ENCODE assay signal across 13 mouse cellular contexts in genomic region chr9:57440620-57441019, GRCm38 (mm10). TPM values are rescaled to one million over a fixed set of nuclear protein-coding genes. Genes with fewer than 3 reads are reported as not detected.
A peak's percentile ranks its signal among the peaks of the same experiment; 100 is the strongest.
DNase-seq lines count a peak whose midpoint lies in the region; ATAC-seq and TF ChIP-seq lines count a peak whose summit lies in the region.
"Had no signal": no experiment of that assay in that cellular context is flagged by ENCODE, and none has a peak within 500 bp of the region (broad histone marks: within the 10 kb centered on the region; RNA-seq: fewer than 3 reads in every experiment).

No protein-coding gene starts in this region.

- no peaks in the 10 kb centered on the region for H3K9me3 ChIP-seq in forebrain, postnatal 0 days (ENCODE audit: low read length)
- no peaks in the 10 kb centered on the region for H3K9me3 ChIP-seq in forebrain, embryonic 12.5 days
- H3K9me3 ChIP-seq in midbrain, postnatal 0 days (ENCODE audit: low read length): no peaks in the 10 kb centered on the region
- H3K9me3 ChIP-seq in midbrain, embryonic 14.5 days (ENCODE audit: control insufficient read depth, low read length): no peaks in the 10 kb centered on the region
- no peaks in the 10 kb centered on the region for H3K9me3 ChIP-seq in neural tube, embryonic 14.5 days (ENCODE audit: control insufficient read depth, low read length)
- H3K9me3 ChIP-seq: embryonic facial prominence, embryonic 13.5 days; hindbrain, embryonic 12.5 days; intestine, embryonic 15.5 days; limb, embryonic 13.5 days; stomach, embryonic 15.5 days had no signal

- H3K36me3 ChIP-seq in forebrain, postnatal 0 days (ENCODE audit: insufficient read depth): peaks cover 43% of the 10 kb centered on the region
- peaks cover 26% of the 10 kb centered on the region for H3K36me3 ChIP-seq in forebrain, embryonic 12.5 days (replicated peaks)
- peaks cover 23% of the 10 kb centered on the region for H3K36me3 ChIP-seq in midbrain, postnatal 0 days (ENCODE audit: insufficient read depth, low read length)
- H3K36me3 ChIP-seq in midbrain, embryonic 14.5 days (ENCODE audit: control insufficient read depth, insufficient read depth, low read length): peaks cover 42% of the 10 kb centered on the region
- peaks cover 33% of the 10 kb centered on the region for H3K36me3 ChIP-seq in neural tube, embryonic 14.5 days (ENCODE audit: control insufficient read depth, insufficient read depth, low read length)

- 0 out of 2 replicates have a peak, but pooled peaks cover 6% of the 10 kb centered on the region for H3K4me1 ChIP-seq in forebrain, postnatal 0 days (ENCODE audit: insufficient read depth)
- peaks cover 5% of the 10 kb centered on the region for H3K4me1 ChIP-seq in forebrain, embryonic 12.5 days
- peaks cover 4% of the 10 kb centered on the region; the same call in 1 of the 2 replicates for H3K4me1 ChIP-seq in midbrain, postnatal 0 days (ENCODE audit: insufficient read depth, low read length)
- peaks cover 4% of the 10 kb centered on the region; the same call in 1 of the 2 replicates for H3K4me1 ChIP-seq in midbrain, embryonic 14.5 days (ENCODE audit: control insufficient read depth, insufficient read depth, low read length)
- peaks cover 16% of the 10 kb centered on the region for H3K4me1 ChIP-seq in bone marrow macrophage, adult 2 months (ENCODE audit: control insufficient read depth, insufficient read depth, low read length)
- no peaks in the 10 kb centered on the region for H3K4me1 ChIP-seq in neural tube, embryonic 14.5 days (ENCODE audit: control insufficient read depth, insufficient read depth, low read length)
- H3K4me1 ChIP-seq: stomach, embryonic 15.5 days had no signal

- no peak for TF ChIP-seq POLR2A in bone marrow macrophage, adult 2 months (IDR thresholded peaks at IDR 0.05; ENCODE audit: borderline replicate concordance, low read depth, low read length)

- 0 out of 2 replicates have a peak overlapping the region, but pooled peaks have one; percentile 29 for H3K27ac ChIP-seq in forebrain, postnatal 0 days (ENCODE audit: low read depth, low read length)
- H3K27ac ChIP-seq in forebrain, embryonic 12.5 days: no peak overlapping the region
- peak overlapping the region; percentile 32; the same call in 1 of the 2 replicates for H3K27ac ChIP-seq in midbrain, postnatal 0 days (ENCODE audit: low read depth, low read length)
- no peak overlapping the region for H3K27ac ChIP-seq in midbrain, embryonic 14.5 days (replicated peaks; ENCODE audit: low read depth, low read length)
- peak overlapping the region; percentile 52 for H3K27ac ChIP-seq in bone marrow macrophage, adult 2 months (ENCODE audit: insufficient read depth, low read depth, low read length)
- no peak overlapping the region for H3K27ac ChIP-seq in neural tube, embryonic 14.5 days (ENCODE audit: low read depth, low read length)
- no peak overlapping the region for H3K27ac ChIP-seq in left cerebral cortex, adult 2 months
- H3K27ac ChIP-seq: embryonic facial prominence, embryonic 13.5 days; intestine, embryonic 15.5 days; limb, embryonic 13.5 days; stomach, embryonic 15.5 days had no signal

- no peak overlapping the region for H3K4me2 ChIP-seq in forebrain, postnatal 0 days (ENCODE audit: low read depth)
- H3K4me2 ChIP-seq in forebrain, embryonic 12.5 days: no peak overlapping the region
- no peak overlapping the region for H3K4me2 ChIP-seq in midbrain, postnatal 0 days (ENCODE audit: low read depth, low read length, poor library complexity, severe bottlenecking)
- no peak overlapping the region for H3K4me2 ChIP-seq in midbrain, embryonic 14.5 days (ENCODE audit: low read length)
- H3K4me2 ChIP-seq in neural tube, embryonic 14.5 days (ENCODE audit: low read depth, low read length): no peak overlapping the region

- intact Hi-C loops in left cerebral cortex, adult 2 months (cut with DNase I): no loop called here

- no peak overlapping the region for H3K9ac ChIP-seq in forebrain, postnatal 0 days
- H3K9ac ChIP-seq in forebrain, embryonic 12.5 days: no peak overlapping the region
- no peak overlapping the region for H3K9ac ChIP-seq in midbrain, postnatal 0 days (replicated peaks; ENCODE audit: low read length, poor library complexity, severe bottlenecking)
- H3K9ac ChIP-seq in midbrain, embryonic 14.5 days (replicated peaks; ENCODE audit: low read length): no peak overlapping the region
- no peak overlapping the region for H3K9ac ChIP-seq in neural tube, embryonic 14.5 days (replicated peaks; ENCODE audit: low read depth, low read length)
- H3K9ac ChIP-seq: embryonic facial prominence, embryonic 13.5 days; intestine, embryonic 15.5 days; limb, embryonic 13.5 days; stomach, embryonic 15.5 days had no signal

- no peak for DNase-seq in forebrain, postnatal 0 days
- DNase-seq in midbrain, postnatal 0 days (ENCODE audit: low spot score): no peak
- DNase-seq in midbrain, embryonic 14.5 days: no peak
- DNase-seq in left cerebral cortex, adult 2 months (ENCODE audit: extremely low spot score in 1 of 2, low spot score in 2 of 2): no peak
- DNase-seq in frontal cortex, postnatal 10 days (ENCODE audit: low spot score in 2 of 2): no peak

- 88% methylated on average over 1 of the region's 1 CpGs for WGBS in forebrain, postnatal 0 days
- WGBS in forebrain, embryonic 12.5 days: 86% methylated on average over 1 of the region's 1 CpGs
- 92% methylated on average over 1 of the region's 1 CpGs for WGBS in midbrain, postnatal 0 days
- WGBS in midbrain, embryonic 14.5 days: 97% methylated on average over 1 of the region's 1 CpGs
- WGBS in neural tube, embryonic 14.5 days: 100% methylated on average over 1 of the region's 1 CpGs

- no peak for ATAC-seq in forebrain, postnatal 0 days
- no peak for ATAC-seq in forebrain, embryonic 12.5 days (ENCODE audit: low FRiP score)
- ATAC-seq in midbrain, postnatal 0 days (ENCODE audit: low FRiP score): no peak
- ATAC-seq in midbrain, embryonic 14.5 days (ENCODE audit: low FRiP score, low TSS enrichment): no peak
- peak; percentile 2; the same call in 1 of the 2 replicates for ATAC-seq in neural tube, embryonic 14.5 days (ENCODE audit: low read depth)

- TF ChIP-seq CTCF in forebrain, postnatal 0 days (IDR thresholded peaks at IDR 0.05; ENCODE audit: low read depth): no peak
- no peak for TF ChIP-seq CTCF in midbrain, postnatal 0 days (IDR thresholded peaks at IDR 0.05)
- TF ChIP-seq CTCF in bone marrow macrophage, adult 2 months (IDR thresholded peaks at IDR 0.05; ENCODE audit: low read depth, low read length): no peak
- TF ChIP-seq CTCF in left cerebral cortex, adult 2 months (IDR thresholded peaks at IDR 0.05): no peak

- no peaks in the 10 kb centered on the region for H3K27me3 ChIP-seq in forebrain, postnatal 0 days (ENCODE audit: insufficient read depth, low read length)
- H3K27me3 ChIP-seq in forebrain, embryonic 12.5 days: no peaks in the 10 kb centered on the region
- no peaks in the 10 kb centered on the region for H3K27me3 ChIP-seq in midbrain, postnatal 0 days (ENCODE audit: insufficient read depth, low read length)
- H3K27me3 ChIP-seq in midbrain, embryonic 14.5 days (ENCODE audit: control insufficient read depth, insufficient read depth, low read length): no peaks in the 10 kb centered on the region
- no peaks in the 10 kb centered on the region for H3K27me3 ChIP-seq in neural tube, embryonic 14.5 days (ENCODE audit: control insufficient read depth, insufficient read depth, low read length)
- H3K27me3 ChIP-seq: embryonic facial prominence, embryonic 13.5 days; hindbrain, embryonic 12.5 days; intestine, embryonic 15.5 days; limb, embryonic 13.5 days; stomach, embryonic 15.5 days had no signal

- H3K4me3 ChIP-seq in forebrain, postnatal 0 days (ENCODE audit: low read depth, low read length): no peak overlapping the region
- H3K4me3 ChIP-seq in forebrain, embryonic 12.5 days (replicated peaks): no peak overlapping the region
- no peak overlapping the region for H3K4me3 ChIP-seq in midbrain, postnatal 0 days (ENCODE audit: low read depth, low read length)
- H3K4me3 ChIP-seq in midbrain, embryonic 14.5 days (replicated peaks; ENCODE audit: low read depth, low read length): no peak overlapping the region
- peak overlapping the region; percentile 19; the same call in 1 of the 2 replicates for H3K4me3 ChIP-seq in bone marrow macrophage, adult 2 months (ENCODE audit: insufficient read depth, low read length)
- H3K4me3 ChIP-seq in neural tube, embryonic 14.5 days (ENCODE audit: low read depth, low read length): no peak overlapping the region
- H3K4me3 ChIP-seq in left cerebral cortex, adult 2 months: no peak overlapping the region

RNA-seq across cellular contexts. Expression of gene Ppcdc, which starts 0.7 kb away (rescaled TPM):
- 16.2 and 20.5 TPM in 2 replicates for total RNA-seq in forebrain, postnatal 0 days (2014; rRNA removed)
- polyA plus RNA-seq in forebrain, postnatal 0 days (2015; fragmentation: Nextera tagmentation; extraction: Ambion mirVana): 14.9 and 18.3 TPM in 2 replicates
- 24.4 and 24.7 TPM in 2 replicates for polyA plus RNA-seq in forebrain, embryonic 12.5 days (2016; fragmentation: Nextera tagmentation; extraction: Ambion mirVana)
- 23.1 and 29.7 TPM in 2 replicates for total RNA-seq in midbrain, postnatal 0 days (2014; rRNA removed)
- polyA plus RNA-seq in midbrain, postnatal 0 days (2015; fragmentation: Nextera tagmentation; extraction: Ambion mirVana): 15.0 and 17.6 TPM in 2 replicates
- 19.9 and 22.9 TPM in 2 replicates for polyA plus RNA-seq in midbrain, embryonic 14.5 days (2014; fragmentation: Nextera tagmentation; extraction: Ambion mirVana)
- polyA plus RNA-seq in bone marrow macrophage, adult 2 months (2012; ENCODE audit: insufficient read depth, insufficient read length, missing spikeins): 28.6 and 29.5 TPM in 2 replicates
- polyA plus RNA-seq in neural tube, embryonic 14.5 days (2014; fragmentation: Nextera tagmentation; extraction: Ambion mirVana): 20.3 and 21.7 TPM in 2 replicates
- 10 to 100 TPM; 16.3 to 16.8 TPM for total RNA-seq in left cerebral cortex, adult 2 months (2021)

RNA-seq across cellular contexts. Expression of gene Scamp5, which starts 27.2 kb away (rescaled TPM):
- total RNA-seq in forebrain, postnatal 0 days (2014; rRNA removed): 252 and 282 TPM in 2 replicates
- 167 and 175 TPM in 2 replicates for polyA plus RNA-seq in forebrain, postnatal 0 days (2015; fragmentation: Nextera tagmentation; extraction: Ambion mirVana)
- 41.5 and 41.9 TPM in 2 replicates for polyA plus RNA-seq in forebrain, embryonic 12.5 days (2016; fragmentation: Nextera tagmentation; extraction: Ambion mirVana)
- 389 and 404 TPM in 2 replicates for total RNA-seq in midbrain, postnatal 0 days (2014; rRNA removed)
- 206 and 213 TPM in 2 replicates for polyA plus RNA-seq in midbrain, postnatal 0 days (2015; fragmentation: Nextera tagmentation; extraction: Ambion mirVana)
- polyA plus RNA-seq in midbrain, embryonic 14.5 days (2014; fragmentation: Nextera tagmentation; extraction: Ambion mirVana): 98.9 and 109 TPM in 2 replicates
- polyA plus RNA-seq in bone marrow macrophage, adult 2 months (2012; ENCODE audit: insufficient read depth, insufficient read length, missing spikeins): 72.1 and 72.5 TPM in 2 replicates
- polyA plus RNA-seq in neural tube, embryonic 14.5 days (2014; fragmentation: Nextera tagmentation; extraction: Ambion mirVana): 61.3 and 73.7 TPM in 2 replicates
- 100 to 1,000 TPM; 379 TPM for total RNA-seq in left cerebral cortex, adult 2 months (2021)

Comparison
In these comparisons a context has a peak if more than half of its experiments do, and no peak if none do; other contexts are left out.
1. H3K27ac ChIP-seq: peak in forebrain, postnatal 0 days (single experiment), midbrain, postnatal 0 days (single experiment) and bone marrow macrophage, adult 2 months (single experiment); none in forebrain, embryonic 12.5 days (single experiment), midbrain, embryonic 14.5 days (single experiment), neural tube, embryonic 14.5 days (single experiment) and left cerebral cortex, adult 2 months (single experiment).